Mouse (Mus musculus): ENCODE measurements around the gene Platr17. TPM values are rescaled to one million over a fixed set of nuclear protein-coding genes. Genes with fewer than 3 reads are reported as not detected.
"Not testable (repeated sequence)": the region's sequence is repeated elsewhere in the genome, so short reads cannot be mapped to it uniquely, and the experiment has no call there.

Platr17 gene
- total and polyA plus RNA-seq, 3 experiments = not detected

GRCm38 (mm10) chr17:33897114-33897794 is 7.7 kb upstream of the Platr17 start:
- H3K27ac ChIP-seq = no peak overlapping the region
- H3K9ac ChIP-seq (ENCODE audit: low read depth, low read length) = no peak overlapping the region
- H3K27me3 ChIP-seq (ENCODE audit: control insufficient read depth, insufficient read depth, low read length) = no peaks in the 10 kb centered on the region
- H3K4me3 ChIP-seq = no peak overlapping the region
- intact Hi-C loops (cut with DNase I) = loop anchor here (2.0 to 5.0 kb wide), 2 partner anchors 24 to 85 kb away; no protein-coding TSS in a partner anchor
- no peak for DNase-seq
- H3K79me2 ChIP-seq (replicated peaks; ENCODE audit: control insufficient read depth, insufficient read depth, low read length) = no peaks in the 10 kb centered on the region
- TF ChIP-seq POLR2A (IDR thresholded peaks at IDR 0.05; ENCODE audit: insufficient read depth, low read depth, low read length) = no peak
- TF ChIP-seq EP300 (IDR thresholded peaks at IDR 0.05; ENCODE audit: insufficient read depth, low read depth, low read length) = 0 out of 2 replicates have a peak, but pooled peaks have one; percentile 22
- peak; percentile 75 for TF ChIP-seq CTCF (IDR thresholded peaks at IDR 0.05)
- no peaks in the 10 kb centered on the region; the same call in 1 of the 2 replicates for H3K4me1 ChIP-seq (ENCODE audit: control insufficient read depth, insufficient read depth, low read length)
- WGBS = 38% methylated on average over 6 of the region's 6 CpGs
- H3K36me3 ChIP-seq (ENCODE audit: control insufficient read depth, insufficient read depth, low read length) = no peaks in the 10 kb centered on the region

GRCm38 (mm10) chr17:33898193-33898592 is 6.7 kb upstream of the Platr17 start:
- intact Hi-C loops (cut with DNase I) = loop anchor here (5.0 kb wide), 1 partner anchor 84 kb away; no protein-coding TSS in a partner anchor
- H3K4me1 ChIP-seq (ENCODE audit: control insufficient read depth, insufficient read depth, low read length); H3K9ac ChIP-seq (ENCODE audit: low read depth, low read length); H3K27me3 ChIP-seq (ENCODE audit: control insufficient read depth, insufficient read depth, low read length); H3K36me3 ChIP-seq (ENCODE audit: control insufficient read depth, insufficient read depth, low read length); DNase-seq; H3K79me2 ChIP-seq (replicated peaks; ENCODE audit: control insufficient read depth, insufficient read depth, low read length); H3K27ac ChIP-seq; H3K4me3 ChIP-seq: not testable (repeated sequence)
- WGBS = 67% methylated on average over 4 of the region's 4 CpGs

GRCm38 (mm10) chr17:33899642-33900041 is 5.3 kb upstream of the Platr17 start:
- Histone ChIP-seq H3K27ac (no peak overlapping the region), H3K27me3 (ENCODE audit: control insufficient read depth, insufficient read depth, low read length) (no peaks in the 10 kb centered on the region), H3K4me3 (no peak overlapping the region), H3K79me2 (replicated peaks; ENCODE audit: control insufficient read depth, insufficient read depth, low read length) (no peaks in the 10 kb centered on the region), H3K36me3 (ENCODE audit: control insufficient read depth, insufficient read depth, low read length) (no peaks in the 10 kb centered on the region), H3K4me1 (ENCODE audit: control insufficient read depth, insufficient read depth, low read length) (no peaks in the 10 kb centered on the region; the same call in 1 of the 2 replicates), H3K9ac (ENCODE audit: low read depth, low read length) (no peak overlapping the region)
- TF ChIP-seq CTCF (IDR thresholded peaks at IDR 0.05) (no peak), POLR2A (IDR thresholded peaks at IDR 0.05; ENCODE audit: insufficient read depth, low read depth, low read length) (no peak), EP300 (IDR thresholded peaks at IDR 0.05; ENCODE audit: insufficient read depth, low read depth, low read length) (no peak)
- WGBS = 78% methylated on average over 4 of the region's 4 CpGs
- intact Hi-C loops (cut with DNase I) = loop anchor here (5.0 kb wide), 1 partner anchor 83 kb away; no protein-coding TSS in a partner anchor
- no peak for DNase-seq

GRCm38 (mm10) chr17:33900281-33900988 is 4.5 kb upstream of the Platr17 start:
- no peak overlapping the region for H3K4me3 ChIP-seq
- no peaks in the 10 kb centered on the region; the same call in 1 of the 2 replicates for H3K4me1 ChIP-seq (ENCODE audit: control insufficient read depth, insufficient read depth, low read length)
- H3K27ac ChIP-seq = no peak overlapping the region
- no peaks in the 10 kb centered on the region for H3K27me3 ChIP-seq (ENCODE audit: control insufficient read depth, insufficient read depth, low read length)
- DNase-seq = no peak
- intact Hi-C loops (cut with DNase I) = no loop called here
- H3K36me3 ChIP-seq (ENCODE audit: control insufficient read depth, insufficient read depth, low read length) = no peaks in the 10 kb centered on the region
- no peak overlapping the region for H3K9ac ChIP-seq (ENCODE audit: low read depth, low read length)
- H3K79me2 ChIP-seq (replicated peaks; ENCODE audit: control insufficient read depth, insufficient read depth, low read length) = no peaks in the 10 kb centered on the region
- TF ChIP-seq POLR2A (IDR thresholded peaks at IDR 0.05; ENCODE audit: insufficient read depth, low read depth, low read length) (no peak), EP300 (IDR thresholded peaks at IDR 0.05; ENCODE audit: insufficient read depth, low read depth, low read length) (no peak), CTCF (IDR thresholded peaks at IDR 0.05) (no peak)
- WGBS = 61% methylated on average over 7 of the region's 7 CpGs

- H3K27me3 ChIP-seq (ENCODE audit: control insufficient read depth, insufficient read depth, low read length) = no peaks in the 10 kb centered on the region
- no peak overlapping the region for H3K4me3 ChIP-seq
- H3K4me1 ChIP-seq (ENCODE audit: control insufficient read depth, insufficient read depth, low read length) = no peaks in the 10 kb centered on the region; the same call in 1 of the 2 replicates
- no peaks in the 10 kb centered on the region for H3K36me3 ChIP-seq (ENCODE audit: control insufficient read depth, insufficient read depth, low read length)
- intact Hi-C loops (cut with DNase I) = no loop called here
- DNase-seq = no peak
- H3K79me2 ChIP-seq (replicated peaks; ENCODE audit: control insufficient read depth, insufficient read depth, low read length) = no peaks in the 10 kb centered on the region
- no peak overlapping the region for H3K27ac ChIP-seq
- no peak overlapping the region for H3K9ac ChIP-seq (ENCODE audit: low read depth, low read length)
- 74% methylated on average over 4 of the region's 4 CpGs for WGBS
- TF ChIP-seq EP300 (IDR thresholded peaks at IDR 0.05; ENCODE audit: insufficient read depth, low read depth, low read length) (no peak), POLR2A (IDR thresholded peaks at IDR 0.05; ENCODE audit: insufficient read depth, low read depth, low read length) (no peak), CTCF (IDR thresholded peaks at IDR 0.05) (no peak)
These were observed 4.0 kb upstream of the Platr17 start for GRCm38 (mm10) chr17:33900989-33901314.

- WGBS = 54% methylated on average over 4 of the region's 4 CpGs
- intact Hi-C loops (cut with DNase I) = no loop called here
- Histone ChIP-seq H3K27ac (no peak overlapping the region), H3K27me3 (ENCODE audit: control insufficient read depth, insufficient read depth, low read length) (no peaks in the 10 kb centered on the region), H3K9ac (ENCODE audit: low read depth, low read length) (no peak overlapping the region), H3K79me2 (replicated peaks; ENCODE audit: control insufficient read depth, insufficient read depth, low read length) (no peaks in the 10 kb centered on the region), H3K4me1 (ENCODE audit: control insufficient read depth, insufficient read depth, low read length) (no peaks in the 10 kb centered on the region; the same call in 1 of the 2 replicates), H3K36me3 (ENCODE audit: control insufficient read depth, insufficient read depth, low read length) (no peaks in the 10 kb centered on the region), H3K4me3 (no peak overlapping the region)
- no peak for DNase-seq
- TF ChIP-seq EP300 (IDR thresholded peaks at IDR 0.05; ENCODE audit: insufficient read depth, low read depth, low read length) = no peak
- TF ChIP-seq CTCF (IDR thresholded peaks at IDR 0.05) = no peak
- TF ChIP-seq POLR2A (IDR thresholded peaks at IDR 0.05; ENCODE audit: insufficient read depth, low read depth, low read length) = no peak
These were observed 3.3 kb upstream of the Platr17 start for GRCm38 (mm10) chr17:33901653-33902052.

Data from heart, adult 2 months (tissue).